Mouse (Mus musculus): Measurements from ENCODE around the gene Rab42. TPM values are rescaled to one million over a fixed set of nuclear protein-coding genes. Genes with fewer than 3 reads are reported as not detected.
"Not testable (repeated sequence)": the region's sequence is repeated elsewhere in the genome, so short reads cannot be mapped to it uniquely, and the experiment has no call there.

Gene Rab42
- polyA plus RNA-seq, 1 experiment from 2014 or later, result 0.77 TPM

- WGBS, result 1% methylated on average over 15 of the region's 15 CpGs
- peaks cover 49% of the 10 kb centered on the region for H3K36me3 ChIP-seq
- H3K9me3 ChIP-seq, result no peaks in the 10 kb centered on the region
- peak overlapping the region; percentile 95 for H3K27ac ChIP-seq
- no peaks in the 10 kb centered on the region for H3K27me3 ChIP-seq (ENCODE audit: insufficient read depth, poor library complexity, severe bottlenecking)
- H3K4me3 ChIP-seq, result peak overlapping the region; percentile 90
- no peak for DNase-seq (ENCODE audit: low spot score)
- H3K4me1 ChIP-seq (replicated peaks), result peaks cover 10% of the 10 kb centered on the region
Observed at GRCm38 (mm10) chr4:132309140-132309848, 6.1 kb upstream of the Rab42 start.

GRCm38 (mm10) chr4:132308437-132309139 is 5.4 kb upstream of the Rab42 start:
- DNase-seq (ENCODE audit: low spot score), result peak; percentile 87
- Histone ChIP-seq H3K36me3 (peaks cover 42% of the 10 kb centered on the region), H3K4me3 (peak overlapping the region; percentile 90), H3K4me1 (replicated peaks) (peaks cover 10% of the 10 kb centered on the region), H3K27ac (peak overlapping the region; percentile 95), H3K27me3 (ENCODE audit: insufficient read depth, poor library complexity, severe bottlenecking) (no peaks in the 10 kb centered on the region), H3K9me3 (no peaks in the 10 kb centered on the region)
- WGBS, result 1% methylated on average over 41 of the region's 41 CpGs

- no peaks in the 10 kb centered on the region for H3K9me3 ChIP-seq
- H3K27me3 ChIP-seq (ENCODE audit: insufficient read depth, poor library complexity, severe bottlenecking), result no peaks in the 10 kb centered on the region
- H3K4me3 ChIP-seq, result no peak overlapping the region
- H3K27ac ChIP-seq, result no peak overlapping the region
- 84% methylated on average over 6 of the region's 6 CpGs for WGBS
- H3K4me1 ChIP-seq (replicated peaks), result peaks cover 22% of the 10 kb centered on the region
- H3K36me3 ChIP-seq, result peaks cover 16% of the 10 kb centered on the region
- no peak for DNase-seq (ENCODE audit: low spot score)
Observed at GRCm38 (mm10) chr4:132306004-132306403, 2.8 kb upstream of the Rab42 start.

GRCm38 (mm10) chr4:132305276-132305675 is 2.1 kb upstream of the Rab42 start:
- Histone ChIP-seq H3K4me1 (replicated peaks) (peaks cover 21% of the 10 kb centered on the region), H3K27ac (no peak overlapping the region), H3K36me3 (peaks cover 9% of the 10 kb centered on the region), H3K9me3 (no peaks in the 10 kb centered on the region), H3K4me3 (no peak overlapping the region), H3K27me3 (ENCODE audit: insufficient read depth, poor library complexity, severe bottlenecking) (no peaks in the 10 kb centered on the region)
- DNase-seq (ENCODE audit: low spot score), result no peak
- 89% methylated on average over 8 of the region's 8 CpGs for WGBS

- not testable (repeated sequence) for H3K36me3 ChIP-seq; H3K27me3 ChIP-seq (ENCODE audit: insufficient read depth, poor library complexity, severe bottlenecking); DNase-seq (ENCODE audit: low spot score); H3K27ac ChIP-seq; H3K9me3 ChIP-seq
- 45% methylated on average over 6 of the region's 6 CpGs for WGBS
- H3K4me1 ChIP-seq (replicated peaks), result peaks cover 12% of the 10 kb centered on the region
- peak overlapping the region; percentile 57 for H3K4me3 ChIP-seq
Observed at GRCm38 (mm10) chr4:132303484-132303883, 299 bp upstream of the Rab42 start.

GRCm38 (mm10) chr4:132301965-132302938 is 933 bp downstream of the Rab42 start:
- no peaks in the 10 kb centered on the region for H3K27me3 ChIP-seq (ENCODE audit: insufficient read depth, poor library complexity, severe bottlenecking)
- H3K4me1 ChIP-seq (replicated peaks), result peaks cover 12% of the 10 kb centered on the region
- H3K4me3 ChIP-seq, result peak overlapping the region; percentile 57
- H3K27ac ChIP-seq, result peak overlapping the region; percentile 73; the same call in 1 of the 2 replicates
- no peaks in the 10 kb centered on the region for H3K9me3 ChIP-seq
- no peaks in the 10 kb centered on the region for H3K36me3 ChIP-seq
- 67% methylated on average over 16 of the region's 16 CpGs for WGBS
- no peak for DNase-seq (ENCODE audit: low spot score)

GRCm38 (mm10) chr4:132301486-132301885 is 1.7 kb downstream of the Rab42 start:
- Histone ChIP-seq H3K9me3 (no peaks in the 10 kb centered on the region), H3K36me3 (no peaks in the 10 kb centered on the region), H3K4me1 (replicated peaks) (peaks cover 12% of the 10 kb centered on the region), H3K27ac (no peak overlapping the region), H3K27me3 (ENCODE audit: insufficient read depth, poor library complexity, severe bottlenecking) (no peaks in the 10 kb centered on the region), H3K4me3 (no peak overlapping the region)
- 87% methylated on average over 6 of the region's 6 CpGs for WGBS
- no peak for DNase-seq (ENCODE audit: low spot score)

GRCm38 (mm10) chr4:132299849-132300248 is 3.3 kb downstream of the Rab42 start:
- H3K36me3 ChIP-seq, result peaks cover 5% of the 10 kb centered on the region; the same call in 1 of the 2 replicates
- WGBS, result 85% methylated on average over 1 of the region's 1 CpGs
- DNase-seq (ENCODE audit: low spot score), result no peak
- no peaks in the 10 kb centered on the region for H3K27me3 ChIP-seq (ENCODE audit: insufficient read depth, poor library complexity, severe bottlenecking)
- H3K27ac ChIP-seq, result no peak overlapping the region
- no peaks in the 10 kb centered on the region for H3K9me3 ChIP-seq
- no peak overlapping the region for H3K4me3 ChIP-seq
- H3K4me1 ChIP-seq (replicated peaks), result peaks cover 12% of the 10 kb centered on the region

GRCm38 (mm10) chr4:132295696-132296390 is 7.3 kb downstream of the Rab42 start:
- H3K27me3 ChIP-seq (ENCODE audit: insufficient read depth, poor library complexity, severe bottlenecking), result no peaks in the 10 kb centered on the region
- H3K36me3 ChIP-seq, result peaks cover 42% of the 10 kb centered on the region
- no peak overlapping the region for H3K4me3 ChIP-seq
- 47% methylated on average over 8 of the region's 8 CpGs for WGBS
- DNase-seq (ENCODE audit: low spot score), result no peak
- no peaks in the 10 kb centered on the region for H3K4me1 ChIP-seq (replicated peaks)
- H3K27ac ChIP-seq, result no peak overlapping the region
- H3K9me3 ChIP-seq, result peaks cover 4% of the 10 kb centered on the region; the same call in 1 of the 2 replicates

- DNase-seq (ENCODE audit: low spot score), result no peak
- Histone ChIP-seq H3K36me3 (peaks cover 60% of the 10 kb centered on the region), H3K27me3 (ENCODE audit: insufficient read depth, poor library complexity, severe bottlenecking) (no peaks in the 10 kb centered on the region), H3K27ac (no peak overlapping the region), H3K4me1 (replicated peaks) (no peaks in the 10 kb centered on the region), H3K9me3 (peaks cover 4% of the 10 kb centered on the region; the same call in 1 of the 2 replicates), H3K4me3 (no peak overlapping the region)
- 82% methylated on average over 7 of the region's 7 CpGs for WGBS
Observed at GRCm38 (mm10) chr4:132293682-132294240, 9.4 kb downstream of the Rab42 start.

GRCm38 (mm10) chr4:132292988-132293387 is 10.2 kb downstream of the Rab42 start:
- H3K36me3 ChIP-seq, result peaks cover 60% of the 10 kb centered on the region
- no peak overlapping the region for H3K27ac ChIP-seq
- no peak for DNase-seq (ENCODE audit: low spot score)
- H3K27me3 ChIP-seq (ENCODE audit: insufficient read depth, poor library complexity, severe bottlenecking), result no peaks in the 10 kb centered on the region
- WGBS, result 42% methylated on average over 4 of the region's 4 CpGs
- no peaks in the 10 kb centered on the region for H3K4me1 ChIP-seq (replicated peaks)
- H3K4me3 ChIP-seq, result no peak overlapping the region
- peaks cover 4% of the 10 kb centered on the region; the same call in 1 of the 2 replicates for H3K9me3 ChIP-seq
